Mouse (Mus musculus) liver, adult (tissue): ENCODE results near the gene Scamp2.

Experiments
- GATA4 ChIP-seq: IDR thresholded peaks from 2 replicates; pipeline ENCODE4 v1.6.1; 2014; ENCODE audit warnings: mild to moderate bottlenecking, low read length; ENCODE audit not compliant: insufficient replicate concordance

Scamp2 gene

DNA sequence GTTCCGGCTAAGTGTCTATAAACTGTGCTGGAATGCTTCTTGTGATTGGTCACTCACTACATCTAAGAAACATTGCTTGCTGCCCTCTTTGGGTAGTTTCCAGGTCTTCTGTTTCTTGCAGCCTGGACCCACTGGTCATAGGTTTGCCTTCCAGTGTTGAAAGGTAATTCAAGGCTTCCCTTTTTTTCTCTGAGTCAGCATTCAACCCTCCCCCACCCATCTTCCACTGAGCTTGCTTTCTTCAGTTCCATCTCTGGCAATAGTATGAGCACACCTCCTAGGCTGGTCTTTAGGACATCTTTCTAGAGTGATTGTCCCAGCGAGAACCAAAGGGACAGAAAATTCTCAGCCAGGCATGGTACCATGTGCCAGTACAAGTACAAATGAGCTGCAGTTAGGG is 21.2 kb upstream of the Scamp2 start:
- no peak for TF ChIP-seq GATA4

DNA sequence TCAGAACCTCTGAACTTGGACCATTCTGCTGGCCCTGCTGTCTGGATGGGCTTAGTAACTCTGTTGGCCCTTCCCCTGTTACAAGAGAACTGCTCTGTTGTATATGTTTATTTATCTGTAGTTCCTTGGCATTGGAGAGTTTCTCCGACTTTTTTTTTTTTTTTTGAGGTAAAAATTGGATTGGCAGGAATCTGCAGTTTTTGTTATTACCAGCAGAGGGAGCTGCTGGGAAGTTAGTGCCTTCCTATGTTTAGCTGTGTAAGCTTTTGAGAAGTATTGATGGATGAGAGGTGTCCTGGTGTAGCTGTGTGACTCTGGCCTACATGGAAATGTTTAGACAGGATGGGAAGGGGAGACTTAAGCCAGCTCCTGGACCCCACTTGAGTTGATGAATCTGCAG is 19.4 kb upstream of the Scamp2 start:
- TF ChIP-seq GATA4 = no peak

DNA sequence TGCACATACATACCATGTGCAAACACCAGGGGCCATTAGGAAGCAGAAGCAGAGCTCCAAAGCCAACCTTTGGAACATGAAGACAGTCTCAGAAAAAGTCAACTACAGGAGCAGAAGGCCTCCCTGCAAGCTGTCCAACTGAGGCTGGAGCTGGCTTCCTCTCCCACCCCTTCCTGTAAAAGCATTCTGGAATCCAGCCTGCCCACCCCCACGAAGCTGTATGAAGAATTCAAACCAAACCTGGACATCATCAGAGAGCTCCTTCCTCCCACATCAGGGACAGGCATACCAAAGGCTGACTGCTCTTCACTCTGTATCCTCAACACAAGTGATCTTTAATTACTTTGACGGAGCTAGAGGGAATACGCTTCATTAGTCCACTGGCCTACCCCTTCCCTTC is 16.8 kb upstream of the Scamp2 start:
- TF ChIP-seq GATA4 = no peak

DNA sequence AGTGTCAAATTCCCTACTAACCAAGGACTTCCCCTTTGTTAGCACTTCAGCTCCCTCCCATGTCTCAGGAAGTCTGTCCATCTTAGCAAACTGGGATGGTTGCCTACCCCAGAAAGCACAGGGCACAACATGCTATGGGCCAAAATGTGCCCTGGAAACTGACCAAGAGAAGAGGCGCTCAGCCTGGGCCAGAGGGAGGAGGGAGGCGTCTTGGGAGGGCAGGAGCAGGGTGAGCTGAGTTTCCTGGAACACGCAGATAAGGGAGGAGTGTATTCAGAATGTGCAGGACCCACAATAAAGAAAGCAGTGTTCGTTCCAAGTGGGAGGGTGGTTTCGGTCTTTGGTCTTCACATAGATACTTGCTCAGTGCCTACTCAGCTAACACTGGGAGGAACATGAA is 13.5 kb upstream of the Scamp2 start:
- peak; percentile 85; the same call in 1 of the 2 replicates for TF ChIP-seq GATA4

DNA sequence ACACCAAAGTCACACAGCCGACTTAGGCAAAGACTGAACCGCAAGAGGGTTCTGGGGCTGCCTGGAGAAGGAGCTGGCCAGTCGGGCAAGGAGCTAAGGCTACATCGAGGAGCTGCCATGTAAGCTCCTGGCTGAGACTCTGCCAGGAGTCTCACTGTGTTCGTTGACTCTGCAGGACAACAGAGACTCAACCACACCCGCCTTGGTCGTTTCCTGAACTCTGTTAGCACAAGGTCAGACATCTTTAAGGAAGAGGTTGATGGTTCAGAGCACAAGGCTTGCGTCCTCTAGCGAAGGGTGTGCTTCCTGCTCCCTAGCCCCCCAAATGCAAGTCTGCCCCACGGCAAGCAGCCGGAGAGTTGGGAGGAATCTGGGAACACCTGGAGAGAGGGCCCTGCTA is 12.9 kb upstream of the Scamp2 start:
- no peak for TF ChIP-seq GATA4

DNA sequence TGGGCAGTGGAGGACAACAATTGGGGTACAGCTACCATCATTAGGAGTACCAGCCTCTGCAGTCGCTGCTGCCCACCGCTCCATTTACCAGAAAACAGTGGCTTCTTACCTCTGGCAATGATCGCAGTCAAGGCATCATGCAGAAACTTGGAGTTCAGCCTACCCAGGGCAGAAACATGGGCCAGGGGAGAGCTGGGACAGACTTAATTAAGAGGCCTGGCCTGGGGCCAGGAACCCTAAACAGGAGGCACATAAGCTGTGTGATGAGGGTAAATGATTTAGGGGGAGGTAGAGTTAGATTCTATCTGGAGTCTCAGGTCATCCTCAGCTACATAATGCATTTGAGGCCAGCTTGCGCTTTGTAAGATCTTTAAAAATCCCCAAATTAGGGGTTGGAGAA is 11.6 kb upstream of the Scamp2 start:
- TF ChIP-seq GATA4 = no peak

DNA sequence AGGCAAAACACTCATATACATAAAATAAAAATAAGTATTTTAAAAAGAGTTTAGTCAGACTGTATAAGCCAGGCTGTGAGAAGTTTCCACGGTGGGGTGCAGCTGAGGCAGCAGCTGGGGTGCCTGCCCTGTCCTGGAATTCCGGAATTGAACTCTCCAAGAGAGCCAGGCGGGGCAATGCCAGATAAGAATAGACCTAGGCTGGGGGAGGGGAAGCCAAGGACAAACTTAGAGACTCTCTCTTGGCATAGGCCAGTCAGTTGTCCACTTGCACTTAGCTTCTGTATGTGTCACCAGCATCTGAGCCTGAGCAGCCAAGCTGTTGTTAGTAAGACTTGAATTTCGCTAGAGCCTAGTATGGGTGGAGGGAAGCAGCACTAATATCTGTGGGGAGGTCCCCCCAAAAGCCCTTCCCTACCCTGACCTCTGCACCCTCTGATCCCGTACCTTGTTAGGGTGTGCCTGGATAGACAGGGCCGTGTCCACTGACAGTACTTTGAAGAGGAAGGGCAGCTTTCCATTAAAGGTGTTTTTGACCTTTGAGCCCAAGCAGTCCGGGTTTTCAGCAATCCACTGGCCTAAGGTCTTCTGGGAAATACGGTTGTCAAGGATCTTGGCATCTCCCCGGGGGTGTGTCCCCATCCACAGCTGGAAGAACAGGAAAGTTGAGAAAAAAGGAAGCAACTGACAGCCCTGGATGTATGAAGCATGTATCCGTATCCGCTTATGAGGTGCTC is 10.4 kb upstream of the Scamp2 start:
- TF ChIP-seq GATA4 = no peak

DNA sequence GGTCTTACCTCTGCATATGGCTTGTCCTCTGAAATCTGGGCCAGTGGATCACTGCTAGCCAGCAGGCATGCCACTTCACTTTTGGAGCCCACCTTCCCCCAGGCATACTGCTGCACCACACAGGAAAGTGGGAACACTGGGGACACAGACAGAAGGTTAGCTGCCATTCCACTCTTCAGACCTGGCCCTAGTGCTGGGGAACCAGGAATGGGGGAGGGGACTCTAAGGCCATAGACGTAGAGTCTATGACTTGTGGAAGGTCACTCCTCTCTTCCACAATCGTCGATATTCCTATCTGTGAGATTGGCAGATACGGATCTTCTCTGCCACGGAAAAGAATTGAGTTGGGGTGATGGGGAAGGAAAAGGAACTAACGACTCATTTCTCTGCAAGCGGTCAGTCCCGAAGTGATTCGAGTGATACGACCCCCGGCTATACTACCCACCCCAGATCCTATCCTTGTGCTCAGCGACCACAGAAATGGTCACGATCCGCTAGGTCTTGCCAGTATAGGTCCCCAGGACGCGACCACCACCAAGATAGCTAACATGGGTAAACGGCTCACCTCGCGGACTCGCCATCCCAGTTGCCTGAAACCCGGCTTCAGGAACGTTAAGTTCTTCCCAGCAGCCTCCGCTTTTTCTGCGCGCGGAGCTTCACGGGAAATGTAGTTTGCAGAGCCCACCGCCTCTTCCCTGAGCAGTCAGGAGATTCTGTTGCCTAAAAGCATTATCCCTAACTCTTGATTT is 8.4 kb upstream of the Scamp2 start, which contains the start of gene Mpi:
TSS of gene Mpi (minus strand) at position 625 of the 749 bp plus-strand sequence.
- TF ChIP-seq GATA4 = no peak

DNA sequence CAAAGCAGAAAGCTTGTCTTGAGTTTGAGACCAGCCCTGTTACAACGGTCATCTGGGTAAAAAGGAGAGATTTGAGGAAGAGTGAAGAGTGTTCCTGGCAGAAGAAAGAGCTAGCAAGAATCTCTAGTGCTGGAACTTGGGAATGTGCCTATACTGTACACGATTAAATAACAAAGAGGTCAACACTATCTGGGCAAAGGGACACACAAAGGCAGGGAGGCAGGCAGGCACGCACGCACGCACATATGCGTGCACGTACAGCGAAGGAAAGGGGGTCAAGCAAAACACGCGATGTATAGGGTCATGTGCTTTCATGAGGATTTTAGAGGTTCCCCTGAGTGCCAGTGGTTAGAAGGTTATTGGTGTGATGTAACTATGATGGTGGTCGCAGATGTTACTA is 7.6 kb upstream of the Scamp2 start:
- no peak for TF ChIP-seq GATA4

DNA sequence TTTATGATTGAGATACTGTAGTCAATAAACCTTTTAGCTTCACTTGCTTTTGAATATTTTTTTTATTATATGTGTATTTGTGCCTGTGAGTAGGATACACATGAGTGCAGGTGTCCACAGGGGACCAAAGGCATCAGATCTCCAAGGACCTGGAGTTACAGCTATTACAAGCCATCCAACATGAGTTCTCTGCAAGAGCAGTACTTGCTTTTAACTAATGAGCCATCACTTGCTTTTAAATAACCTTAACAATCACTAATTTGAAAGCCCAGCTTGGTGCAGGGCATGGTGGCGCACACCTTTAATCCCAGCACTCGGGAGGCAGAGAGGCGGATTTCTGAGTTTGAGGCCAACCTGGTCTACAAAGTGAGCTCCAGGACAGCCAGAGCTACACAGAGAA is 6.0 kb upstream of the Scamp2 start:
- no peak for TF ChIP-seq GATA4

DNA sequence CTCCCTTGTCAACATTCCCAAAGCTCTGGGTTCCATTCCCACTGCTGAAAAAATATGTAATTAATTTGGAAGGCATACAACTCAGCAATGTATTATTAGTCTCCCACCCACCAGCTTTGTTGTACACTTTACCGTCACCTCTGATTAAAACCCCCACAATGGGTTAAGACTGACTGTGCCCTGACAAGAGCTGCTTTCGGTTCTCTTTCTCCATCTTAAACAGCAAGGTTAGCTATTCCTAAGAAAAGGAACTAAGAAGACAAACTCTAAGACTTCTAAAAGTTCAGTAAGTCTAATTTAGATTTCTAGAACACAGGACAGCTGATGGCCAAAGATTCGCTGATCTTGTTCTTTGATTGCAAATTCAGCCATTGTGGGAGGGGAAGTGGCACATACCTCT is 3.5 kb upstream of the Scamp2 start:
- no peak for TF ChIP-seq GATA4

DNA sequence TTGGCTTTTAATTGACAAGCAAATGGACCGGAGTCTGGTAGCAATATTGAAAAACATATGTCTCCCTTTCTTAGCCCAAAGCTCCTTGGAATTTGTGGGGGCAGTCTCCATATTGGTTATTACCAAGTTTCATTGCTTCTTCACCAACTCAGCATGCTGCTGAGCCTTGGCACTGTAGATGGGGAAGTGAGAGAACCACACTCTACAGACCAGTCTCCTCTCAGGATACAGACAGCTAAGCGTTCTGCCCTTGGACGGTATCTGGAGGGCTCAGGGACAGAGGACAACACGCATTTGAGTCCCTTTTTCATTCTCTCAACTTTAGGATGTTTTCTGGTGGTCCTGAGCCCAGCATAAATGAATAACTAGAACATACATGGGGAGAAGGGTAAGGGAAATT is 2.1 kb upstream of the Scamp2 start:
- TF ChIP-seq GATA4 = no peak

DNA sequence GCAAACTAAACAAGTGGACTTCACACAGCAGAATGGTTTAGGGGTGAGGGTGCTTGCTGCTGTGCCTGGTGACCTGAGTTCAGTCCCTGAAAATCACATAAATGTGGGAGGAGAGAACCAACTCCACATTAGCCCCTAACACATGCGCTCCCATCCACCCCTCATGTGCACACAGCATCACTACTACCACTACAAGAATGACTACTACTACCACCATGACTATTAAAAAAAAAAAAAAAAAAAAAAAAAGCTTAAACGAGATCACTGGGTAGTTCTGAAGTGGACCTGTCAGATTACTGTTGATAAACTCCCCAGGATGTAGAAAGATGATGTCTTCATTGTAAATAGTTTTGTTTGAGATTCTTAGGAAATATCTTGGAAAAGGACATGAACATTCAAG is 1.2 kb upstream of the Scamp2 start:
- no peak for TF ChIP-seq GATA4

DNA sequence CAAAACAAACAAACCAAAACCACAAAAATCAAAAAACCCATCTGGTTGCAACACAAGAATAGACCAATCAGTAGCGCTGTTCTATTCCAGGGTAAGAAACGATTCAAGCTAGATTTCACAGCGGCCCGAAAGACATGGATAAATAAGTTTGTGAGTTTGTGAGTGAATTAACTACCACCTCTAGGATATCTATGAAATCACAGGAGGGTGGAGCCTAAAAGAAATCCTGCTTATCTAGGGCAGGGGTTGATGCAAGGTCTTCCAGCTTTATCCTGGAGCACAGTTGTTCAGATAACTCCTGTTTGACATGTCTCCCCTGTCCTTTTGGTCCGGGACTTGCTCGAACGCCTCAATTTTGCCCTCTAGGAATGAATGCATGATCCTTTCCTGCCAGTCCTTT is 480 bp upstream of the Scamp2 start:
- TF ChIP-seq GATA4 = no peak

DNA sequence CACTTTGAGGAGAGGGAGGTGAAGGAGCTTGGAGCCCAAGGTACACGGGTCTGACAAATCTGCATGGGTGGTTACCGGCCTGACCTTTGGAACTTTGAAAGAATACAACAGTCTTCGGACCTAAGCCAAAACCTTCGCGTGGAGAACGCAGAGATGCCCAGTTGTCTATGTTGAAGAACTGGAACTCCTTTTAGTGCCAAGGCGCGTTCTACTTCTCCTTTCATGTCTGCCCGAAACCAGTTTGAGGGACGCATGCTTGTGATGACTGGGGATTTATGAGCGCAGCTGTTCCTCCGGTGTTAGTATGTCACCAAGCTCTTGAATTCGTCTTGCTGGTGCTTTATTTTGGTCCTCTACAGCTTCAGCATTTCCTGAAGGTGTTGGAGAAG is 962 bp downstream of the Scamp2 start:
- no peak for TF ChIP-seq GATA4

DNA sequence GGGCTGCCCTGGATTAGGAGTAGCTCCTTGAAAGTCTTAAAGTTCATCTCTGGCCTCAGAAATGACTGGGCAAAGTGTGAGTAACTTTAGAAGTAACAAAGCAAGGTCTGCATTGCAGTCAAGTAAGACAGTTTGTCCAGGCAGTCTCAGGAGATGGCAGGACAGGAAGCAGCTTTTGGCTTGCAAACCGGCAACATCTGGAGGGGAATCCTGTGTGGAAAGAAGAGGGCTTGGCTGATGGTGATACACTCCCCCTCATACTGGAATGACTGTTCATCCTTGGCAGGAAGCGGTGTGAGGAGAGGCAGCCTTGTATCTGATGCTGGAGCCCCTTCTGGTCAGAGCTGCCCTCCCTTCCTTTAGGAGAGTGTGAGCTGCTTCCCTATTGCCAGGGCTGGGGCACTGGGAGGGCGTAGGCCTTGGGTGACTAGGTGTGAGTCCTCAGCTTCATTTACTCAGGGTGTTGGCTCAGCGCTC is 2.2 kb downstream of the Scamp2 start:
- TF ChIP-seq GATA4 = no peak
